Mouse (Mus musculus): ENCODE measurements at regions not wholly inside any gene's neighbourhood (a gene's known extent, or its start where the extent isn't known, plus 50 kb on each side); places are given as distances from the start of the nearest gene placed in this dataset.
"Not testable (repeated sequence)": the region's sequence is repeated elsewhere in the genome, so short reads cannot be mapped to it uniquely, and the experiment has no call there.

- DNase-seq (ENCODE audit: low spot score) = no peak
Measured at GRCm38 (mm10) chr13:60471602-60472001, 130.1 kb upstream of the Dapk1 start.

GRCm38 (mm10) chr13:60476366-60476765 is 125.4 kb upstream of the Dapk1 start:
- no peak for DNase-seq (ENCODE audit: low spot score)

GRCm38 (mm10) chr13:60478301-60478700 is 123.4 kb upstream of the Dapk1 start:
- DNase-seq (ENCODE audit: low spot score) = no peak

- DNase-seq (ENCODE audit: low spot score) = no peak
Measured at GRCm38 (mm10) chr13:60479043-60479861, 122.5 kb upstream of the Dapk1 start.

- no peak for DNase-seq (ENCODE audit: low spot score)
Measured at GRCm38 (mm10) chr13:60479862-60480730, 121.7 kb upstream of the Dapk1 start.

- no peak for DNase-seq (ENCODE audit: low spot score)
Measured at GRCm38 (mm10) chr13:60480731-60481431, 120.9 kb upstream of the Dapk1 start.

DNA sequence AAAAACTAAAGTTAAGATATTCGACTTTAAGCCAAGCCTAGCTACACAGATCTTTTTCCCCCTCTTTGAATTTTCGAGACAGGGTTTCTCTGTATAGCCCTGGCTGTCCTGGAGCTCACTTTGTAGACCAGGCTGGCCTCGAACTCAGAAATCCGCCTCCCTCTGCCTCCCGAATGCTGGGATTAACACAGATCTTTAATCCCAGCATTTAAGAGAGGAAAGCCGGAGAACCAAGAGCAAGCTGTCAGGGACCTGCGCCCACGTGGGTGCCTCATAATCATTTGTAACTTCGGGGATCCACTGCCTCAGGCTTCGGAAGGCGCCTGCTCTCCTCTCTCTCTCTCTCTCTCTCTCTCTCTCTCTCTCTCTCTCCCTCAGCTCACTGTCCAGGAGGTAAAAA is 120.3 kb upstream of the Dapk1 start:
- DNase-seq (ENCODE audit: low spot score) = not testable (repeated sequence)

DNA sequence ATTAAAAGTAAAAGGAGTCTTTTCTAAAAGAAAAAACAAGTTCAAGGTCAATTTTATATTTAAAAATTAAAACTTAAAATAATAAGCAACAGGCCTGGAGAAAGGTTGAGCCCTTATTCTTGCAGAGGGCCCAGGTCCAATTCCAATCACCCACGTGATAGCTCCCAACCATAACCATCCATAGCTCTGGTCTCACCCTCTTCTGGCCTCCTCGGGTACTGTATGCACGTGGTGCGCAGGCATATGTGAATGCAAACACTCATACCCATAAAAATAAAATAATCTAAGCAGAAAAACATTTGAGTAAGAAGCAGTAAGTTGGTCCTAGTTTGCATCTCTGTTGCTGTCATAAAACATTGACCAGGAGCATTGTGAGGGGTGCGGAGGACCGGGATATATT is 119.8 kb upstream of the Dapk1 start:
- no peak for DNase-seq (ENCODE audit: low spot score)

DNA sequence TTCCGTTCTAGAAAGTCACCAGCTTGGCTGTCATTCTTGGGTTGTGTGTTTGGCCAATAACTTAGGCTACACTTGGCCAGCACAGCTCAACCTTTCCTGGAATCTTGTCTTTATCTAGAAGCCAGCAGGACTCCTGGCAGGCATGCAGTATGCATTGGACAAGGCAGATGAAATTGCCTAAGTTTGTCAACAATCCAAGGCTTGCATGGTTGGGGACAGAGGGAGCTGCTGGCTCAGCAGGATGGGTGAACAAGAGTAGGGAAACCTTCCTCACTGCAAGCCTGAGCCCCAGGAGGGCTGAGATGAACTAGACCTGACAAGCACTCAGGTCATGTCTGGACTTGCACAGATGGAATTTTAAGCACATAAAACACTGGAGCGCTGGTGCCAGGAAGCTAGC is 115.6 kb upstream of the Dapk1 start:
- no peak for DNase-seq (ENCODE audit: low spot score)

GRCm38 (mm10) chr13:60486871-60487270 is 114.9 kb upstream of the Dapk1 start:
- no peak for DNase-seq (ENCODE audit: low spot score)

DNA sequence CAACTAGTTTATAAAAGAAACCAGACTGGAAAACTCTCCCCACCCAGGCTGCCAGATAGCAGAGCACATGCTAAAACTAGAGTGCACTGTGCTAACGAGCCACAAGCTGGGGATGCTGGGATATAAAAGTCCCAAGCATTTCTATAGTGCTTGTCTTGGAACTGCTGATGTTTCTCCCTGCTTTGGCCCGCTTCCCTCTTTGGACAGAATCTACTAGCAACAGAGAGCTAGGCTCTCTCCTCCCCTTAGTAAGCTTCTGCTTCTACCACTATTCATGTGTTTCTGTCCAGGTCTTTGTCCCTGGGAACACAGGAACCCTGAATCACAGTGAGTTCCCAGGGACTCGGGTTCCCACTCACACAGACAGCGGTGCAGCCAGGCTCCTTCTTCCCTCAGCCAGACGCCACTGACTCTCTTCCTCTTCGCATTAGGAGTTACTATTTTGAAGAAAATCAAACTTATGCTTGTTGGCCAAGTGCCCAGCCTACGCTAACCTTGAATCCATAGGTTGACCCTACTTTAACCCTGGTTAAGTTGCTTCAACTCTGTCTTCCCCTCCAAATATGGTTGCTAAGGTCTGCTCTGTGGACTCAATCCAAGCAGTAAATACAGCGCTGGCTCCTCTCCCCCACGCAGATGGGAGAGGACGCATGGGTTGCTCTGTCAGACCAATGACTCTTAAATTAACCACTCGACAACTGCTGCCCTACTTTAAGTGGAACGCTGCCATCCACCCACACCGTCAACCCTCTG is 113.4 kb upstream of the Dapk1 start:
- DNase-seq (ENCODE audit: low spot score) = no peak

DNA sequence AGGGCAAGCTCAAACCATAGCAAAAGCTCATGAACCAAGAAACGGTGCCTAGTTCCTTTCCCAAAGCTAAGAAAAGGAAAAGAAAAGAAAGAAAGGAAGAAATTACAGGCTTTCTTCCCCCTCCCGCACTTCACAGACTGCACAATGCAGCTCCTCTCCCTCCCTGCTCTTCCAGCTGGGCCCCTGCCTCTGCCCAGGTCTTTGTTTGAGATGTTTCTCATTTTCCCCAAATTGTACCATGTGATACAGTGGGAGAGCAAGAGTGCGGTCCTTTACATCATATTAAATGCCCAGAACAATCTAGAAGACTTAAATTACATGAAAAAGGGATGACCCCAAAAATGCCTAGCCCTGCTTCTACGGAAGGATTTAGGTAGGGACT is 112.9 kb upstream of the Dapk1 start:
- DNase-seq (ENCODE audit: low spot score) = no peak

DNA sequence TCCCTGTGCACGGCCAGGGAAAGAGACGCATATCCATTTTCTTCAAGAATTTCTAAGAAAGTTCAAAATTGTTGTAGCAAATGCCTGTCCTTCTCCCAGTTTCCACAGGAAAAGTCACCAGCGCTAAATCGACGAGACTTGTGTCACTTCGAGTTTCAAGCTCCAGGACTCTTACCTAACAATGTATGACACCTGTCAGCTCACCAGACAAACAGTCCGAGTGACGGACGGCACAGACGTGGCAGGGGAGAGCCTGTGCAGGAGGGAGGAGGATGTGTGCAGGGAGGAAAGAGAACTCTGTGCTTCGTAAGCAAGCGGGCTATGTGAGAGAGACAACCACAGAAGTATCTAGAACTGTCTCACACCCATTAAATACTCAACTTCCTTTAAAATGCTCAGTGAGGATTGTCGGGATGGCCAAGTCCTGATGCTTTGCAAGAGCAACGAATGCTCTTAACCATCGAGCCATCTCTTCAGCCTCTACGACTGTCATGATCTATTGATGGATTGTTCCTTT is 109.7 kb upstream of the Dapk1 start:
- no peak for DNase-seq (ENCODE audit: low spot score)

GRCm38 (mm10) chr13:60493836-60494235 is 107.9 kb upstream of the Dapk1 start:
- DNase-seq (ENCODE audit: low spot score) = no peak

GRCm38 (mm10) chr13:60497714-60498400 is 103.9 kb upstream of the Dapk1 start:
- no peak for DNase-seq (ENCODE audit: low spot score)

- no peak for DNase-seq (ENCODE audit: low spot score)
Measured at GRCm38 (mm10) chr13:60504196-60504595, 97.6 kb upstream of the Dapk1 start.

GRCm38 (mm10) chr13:60507611-60508010 is 94.1 kb upstream of the Dapk1 start:
- DNase-seq (ENCODE audit: low spot score) = no peak

DNA sequence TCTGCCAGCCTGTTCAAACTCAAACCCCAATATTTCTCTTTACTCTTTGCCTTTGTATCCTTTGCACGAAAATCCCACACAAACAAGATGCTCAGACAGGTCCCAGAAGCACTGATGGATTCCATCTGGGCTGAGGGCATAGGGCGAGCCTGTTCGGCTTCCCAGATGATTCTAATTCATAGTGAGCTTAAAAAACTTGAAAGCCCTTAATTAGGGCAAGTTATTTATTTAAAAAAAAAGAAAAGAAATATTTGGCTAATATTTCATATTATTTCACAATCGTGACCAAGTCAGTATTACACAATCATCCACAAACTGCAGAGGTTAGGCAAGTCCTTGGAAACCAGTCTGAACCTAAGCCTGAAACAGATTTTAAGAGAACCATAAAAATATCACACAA is 93.7 kb upstream of the Dapk1 start:
- no peak for DNase-seq (ENCODE audit: low spot score)

DNA sequence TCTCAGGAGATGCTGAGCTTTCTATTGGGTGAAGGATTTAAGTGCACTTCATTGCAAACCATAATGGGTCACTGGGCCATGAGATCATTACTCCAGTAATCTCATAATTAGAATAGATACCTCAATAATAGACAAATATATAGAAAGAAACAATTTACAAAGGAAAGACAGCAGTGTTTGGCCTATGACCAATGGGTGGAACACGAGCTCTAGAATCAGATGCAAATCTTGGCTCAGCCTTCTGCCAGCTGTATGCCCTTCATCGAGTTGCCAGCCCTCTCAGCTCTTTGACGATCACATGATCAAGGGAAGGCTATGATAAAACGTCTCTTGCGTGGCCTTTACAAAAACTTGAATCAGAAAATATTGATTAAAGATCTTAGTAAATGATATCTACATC is 92.9 kb upstream of the Dapk1 start:
- no peak for DNase-seq (ENCODE audit: low spot score)

GRCm38 (mm10) chr13:60511101-60511500 is 90.6 kb upstream of the Dapk1 start:
- no peak for DNase-seq (ENCODE audit: low spot score)

DNA sequence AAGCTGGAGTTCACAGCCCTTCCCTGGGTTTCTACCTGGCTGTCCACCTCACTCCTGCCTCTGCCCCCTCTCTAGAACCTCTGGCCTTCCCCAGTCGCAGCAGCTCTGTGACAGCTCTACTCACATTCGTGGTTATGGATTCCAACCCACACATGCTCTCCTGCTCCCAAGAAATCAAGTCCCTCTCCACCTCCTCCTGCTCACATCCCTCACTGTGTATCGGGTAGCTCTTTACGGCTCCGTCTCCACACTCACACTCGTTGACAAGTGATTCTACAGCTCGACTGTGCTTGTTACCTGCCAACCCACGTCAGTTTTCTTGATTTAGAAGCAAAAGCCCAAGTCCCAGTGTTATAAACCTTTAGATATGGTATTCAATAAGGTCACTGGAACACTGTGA is 90.1 kb upstream of the Dapk1 start:
- no peak for DNase-seq (ENCODE audit: low spot score)
